Mouse (Mus musculus): ENCODE results near the gene Pde1b. TPM values are rescaled to one million over a fixed set of nuclear protein-coding genes. Genes with fewer than 3 reads are reported as not detected.

Pde1b gene
- 25.7 and 26.0 TPM in 2 replicates for polyA plus RNA-seq (2012; rRNA removed)

DNA sequence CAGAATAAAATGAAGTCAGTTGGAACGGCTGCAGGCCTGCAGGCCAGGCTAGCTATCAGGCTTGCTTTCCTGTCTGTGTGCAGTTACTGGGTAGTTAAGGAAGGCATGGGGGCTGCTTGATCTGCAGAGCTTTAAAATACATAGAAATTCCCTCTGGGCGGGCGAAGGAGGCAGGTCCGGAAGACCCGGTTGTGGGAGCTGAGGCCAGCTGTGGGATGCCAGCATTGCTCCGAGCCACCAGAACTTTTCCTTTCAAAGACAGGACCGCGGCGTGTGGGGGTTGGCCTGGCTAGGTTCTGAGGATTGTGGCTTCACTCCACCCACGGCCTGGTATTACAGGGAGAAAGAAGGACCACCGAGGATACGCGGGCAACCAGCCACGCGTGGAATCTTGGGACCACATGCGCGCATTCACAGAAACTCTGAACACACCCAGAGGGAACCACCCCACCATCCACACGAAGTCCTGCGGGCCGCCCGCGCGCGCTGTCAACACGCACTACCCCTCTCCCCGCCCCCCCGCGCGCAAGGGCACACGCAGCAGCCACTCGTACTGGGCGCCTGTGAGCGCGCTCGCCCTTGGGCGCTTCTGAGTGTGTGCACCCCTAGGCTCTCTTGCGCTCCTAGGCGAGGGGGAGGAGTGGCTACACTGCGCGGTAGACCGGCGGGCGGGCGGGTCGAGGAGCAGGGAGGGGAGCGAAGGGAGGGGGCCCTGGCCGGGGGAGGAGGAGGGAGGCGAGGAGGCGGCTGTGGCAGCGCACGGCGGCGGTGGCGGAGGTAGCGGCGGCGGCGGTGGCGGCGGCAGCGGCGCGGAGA lies at the start of gene Pde1b:
Gene Pde1b, plus strand, starts transcription at position 600 of the 816 bp plus-strand sequence.
- Histone ChIP-seq H3K36me3 (ENCODE audit: control insufficient read depth, insufficient read depth, low read length) (peaks cover 9% of the 10 kb centered on the region), H3K27me3 (ENCODE audit: control insufficient read depth, insufficient read depth, low read length) (no peaks in the 10 kb centered on the region), H3K4me1 (ENCODE audit: control insufficient read depth, insufficient read depth, insufficient read length) (peaks cover 11% of the 10 kb centered on the region), H3K4me3 (ENCODE audit: extremely low read depth, insufficient read depth, insufficient read length) (peak within 1 kb of the TSS; percentile 41), H3K27ac (ENCODE audit: insufficient read depth, low read length) (no peak within 1 kb of the TSS)
- no peak for TF ChIP-seq POLR2A (IDR thresholded peaks at IDR 0.05; ENCODE audit: low read depth, low read length)
- TF ChIP-seq CTCF (IDR thresholded peaks at IDR 0.05; ENCODE audit: extremely low read depth, insufficient read depth, insufficient read length, insufficient replicate concordance), result no peak
- peak in 1 of 2 experiments; percentile 33 for DNase-seq (ENCODE audit: low read depth in 1 of 2, low spot score in 2 of 2)
- WGBS, result 4% methylated on average over 51 of the region's 63 CpGs

DNA sequence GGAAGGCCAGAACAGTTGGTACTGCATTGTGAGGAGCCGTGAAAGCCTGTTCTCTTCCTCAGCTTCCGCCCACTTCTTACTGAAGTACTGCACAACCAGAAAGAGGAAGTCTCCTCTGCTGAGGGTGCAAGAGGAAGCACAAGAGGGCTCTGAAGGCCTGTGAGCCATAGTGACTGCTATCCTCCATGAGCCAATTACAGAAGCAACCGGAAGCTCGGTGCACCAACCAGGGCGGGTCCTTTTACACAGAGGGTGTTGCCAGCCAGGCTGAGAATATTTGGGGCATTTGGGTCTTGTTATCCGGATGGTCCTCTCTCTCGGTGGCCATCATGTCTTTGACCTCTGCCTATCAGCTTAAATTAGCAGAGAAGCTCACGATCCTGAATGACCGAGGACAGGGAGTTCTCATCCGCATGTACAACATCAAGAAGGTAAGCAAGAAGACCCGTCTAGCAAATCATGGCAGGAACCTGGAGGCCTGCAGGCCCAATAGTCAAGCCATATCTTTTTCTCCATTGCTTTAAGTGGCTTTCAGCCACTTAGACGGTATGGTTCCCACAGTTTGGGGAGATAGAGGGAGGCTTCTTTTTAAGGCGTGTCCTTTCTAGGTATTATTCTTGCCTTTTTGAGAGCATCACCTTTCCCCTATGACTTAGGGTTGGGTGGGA lies 49.1 kb upstream of the Pde1b start, which contains the start of gene Nckap1l:
Gene Nckap1l, plus strand, starts transcription at position 244 of the 668 bp plus-strand sequence.
- Histone ChIP-seq H3K36me3 (ENCODE audit: control insufficient read depth, insufficient read depth, low read length) (peaks cover 3% of the 10 kb centered on the region; the same call in 1 of the 2 replicates), H3K4me3 (ENCODE audit: extremely low read depth, insufficient read depth, insufficient read length) (peak within 1 kb of the TSS; percentile 93), H3K27me3 (ENCODE audit: control insufficient read depth, insufficient read depth, low read length) (no peaks in the 10 kb centered on the region), H3K4me1 (ENCODE audit: control insufficient read depth, insufficient read depth, insufficient read length) (no peaks in the 10 kb centered on the region), H3K27ac (ENCODE audit: insufficient read depth, low read length) (peak within 1 kb of the TSS; percentile 83)
- TF ChIP-seq POLR2A (IDR thresholded peaks at IDR 0.05; ENCODE audit: low read depth, low read length), result peak; percentile 18; the same call in 1 of the 2 replicates
- no peak for TF ChIP-seq CTCF (IDR thresholded peaks at IDR 0.05; ENCODE audit: extremely low read depth, insufficient read depth, insufficient read length, insufficient replicate concordance)
- 6% methylated on average over 13 of the region's 13 CpGs for WGBS
- peak; percentile 84 to 89 for DNase-seq (ENCODE audit: low read depth in 1 of 2, low spot score in 2 of 2)

GRCm38 (mm10) chr15:103454449-103454848 lies 48.4 kb upstream of the Pde1b start:
- 9% methylated on average over 6 of the region's 6 CpGs for WGBS
- TF ChIP-seq CTCF (IDR thresholded peaks at IDR 0.05; ENCODE audit: extremely low read depth, insufficient read depth, insufficient read length, insufficient replicate concordance), result no peak
- no peak for TF ChIP-seq POLR2A (IDR thresholded peaks at IDR 0.05; ENCODE audit: low read depth, low read length)
- peaks cover 5% of the 10 kb centered on the region; the same call in 1 of the 2 replicates for H3K36me3 ChIP-seq (ENCODE audit: control insufficient read depth, insufficient read depth, low read length)
- peak overlapping the region; percentile 68; the same call in 1 of the 2 replicates for H3K27ac ChIP-seq (ENCODE audit: insufficient read depth, low read length)
- peak in 1 of 2 experiments; percentile 12 for DNase-seq (ENCODE audit: low read depth in 1 of 2, low spot score in 2 of 2)
- H3K4me1 ChIP-seq (ENCODE audit: control insufficient read depth, insufficient read depth, insufficient read length), result no peaks in the 10 kb centered on the region
- no peaks in the 10 kb centered on the region for H3K27me3 ChIP-seq (ENCODE audit: control insufficient read depth, insufficient read depth, low read length)
- H3K4me3 ChIP-seq (ENCODE audit: extremely low read depth, insufficient read depth, insufficient read length), result peak overlapping the region; percentile 67

- TF ChIP-seq POLR2A (IDR thresholded peaks at IDR 0.05; ENCODE audit: low read depth, low read length) (no peak), CTCF (IDR thresholded peaks at IDR 0.05; ENCODE audit: extremely low read depth, insufficient read depth, insufficient read length, insufficient replicate concordance) (no peak)
- Histone ChIP-seq H3K36me3 (ENCODE audit: control insufficient read depth, insufficient read depth, low read length) (peaks cover 46% of the 10 kb centered on the region), H3K4me1 (ENCODE audit: control insufficient read depth, insufficient read depth, insufficient read length) (no peaks in the 10 kb centered on the region), H3K27ac (ENCODE audit: insufficient read depth, low read length) (no peak overlapping the region), H3K27me3 (ENCODE audit: control insufficient read depth, insufficient read depth, low read length) (no peaks in the 10 kb centered on the region), H3K4me3 (ENCODE audit: extremely low read depth, insufficient read depth, insufficient read length) (no peak overlapping the region)
- WGBS, result 64% methylated on average over 7 of the region's 7 CpGs
- no peak for DNase-seq (ENCODE audit: low read depth in 1 of 2, low spot score in 2 of 2)
Measured at GRCm38 (mm10) chr15:103462539-103463261, 40.1 kb upstream of the Pde1b start.

GRCm38 (mm10) chr15:103471488-103472194 lies 31.2 kb upstream of the Pde1b start:
- peaks cover 61% of the 10 kb centered on the region for H3K36me3 ChIP-seq (ENCODE audit: control insufficient read depth, insufficient read depth, low read length)
- H3K27me3 ChIP-seq (ENCODE audit: control insufficient read depth, insufficient read depth, low read length), result no peaks in the 10 kb centered on the region
- no peaks in the 10 kb centered on the region for H3K4me1 ChIP-seq (ENCODE audit: control insufficient read depth, insufficient read depth, insufficient read length)
- TF ChIP-seq CTCF (IDR thresholded peaks at IDR 0.05; ENCODE audit: extremely low read depth, insufficient read depth, insufficient read length, insufficient replicate concordance), result no peak
- TF ChIP-seq POLR2A (IDR thresholded peaks at IDR 0.05; ENCODE audit: low read depth, low read length), result no peak
- no peak overlapping the region for H3K4me3 ChIP-seq (ENCODE audit: extremely low read depth, insufficient read depth, insufficient read length)
- 91% methylated on average over 7 of the region's 7 CpGs for WGBS
- no peak for DNase-seq (ENCODE audit: low read depth in 1 of 2, low spot score in 2 of 2)
- no peak overlapping the region for H3K27ac ChIP-seq (ENCODE audit: insufficient read depth, low read length)

GRCm38 (mm10) chr15:103472265-103472664 lies 30.6 kb upstream of the Pde1b start:
- H3K27ac ChIP-seq (ENCODE audit: insufficient read depth, low read length), result no peak overlapping the region
- no peaks in the 10 kb centered on the region for H3K4me1 ChIP-seq (ENCODE audit: control insufficient read depth, insufficient read depth, insufficient read length)
- no peak for TF ChIP-seq POLR2A (IDR thresholded peaks at IDR 0.05; ENCODE audit: low read depth, low read length)
- no peak for TF ChIP-seq CTCF (IDR thresholded peaks at IDR 0.05; ENCODE audit: extremely low read depth, insufficient read depth, insufficient read length, insufficient replicate concordance)
- H3K27me3 ChIP-seq (ENCODE audit: control insufficient read depth, insufficient read depth, low read length), result no peaks in the 10 kb centered on the region
- WGBS, result 86% methylated on average over 3 of the region's 3 CpGs
- H3K36me3 ChIP-seq (ENCODE audit: control insufficient read depth, insufficient read depth, low read length), result peaks cover 61% of the 10 kb centered on the region
- H3K4me3 ChIP-seq (ENCODE audit: extremely low read depth, insufficient read depth, insufficient read length), result no peak overlapping the region
- DNase-seq (ENCODE audit: low read depth in 1 of 2, low spot score in 2 of 2), result no peak
